Mouse (Mus musculus) embryonic facial prominence, embryonic 13.5 days (tissue): ENCODE measurements around the gene Celsr3. TPM values are rescaled to one million over a fixed set of nuclear protein-coding genes. Genes with fewer than 3 reads are reported as not detected.

Experiments used
- ATAC-seq: fragments of 200-750 bp; cut with Nextera tagmentation; 2 replicates; pipeline ENCODE4 v1.8.0; 2017; ENCODE audit warnings: low read depth; ENCODE audit not compliant: insufficient number of reproducible peaks, insufficient read depth, low FRiP score, low TSS enrichment
- H3K27ac ChIP-seq: fragments of 300-500 bp; sonication (generic); 2 replicates; pipeline ENCODE4 v1.5.1; 2015; ENCODE audit warnings: moderate library complexity, mild to moderate bottlenecking, inconsistent platforms
- H3K27me3 ChIP-seq: fragments of 300-500 bp; sonication (generic); 2 replicates; pipeline ENCODE4 v1.6.1; 2015; ENCODE audit warnings: mild to moderate bottlenecking, inconsistent platforms
- H3K36me3 ChIP-seq: fragments of 300-500 bp; sonication (generic); 2 replicates; pipeline ENCODE4 v1.6.1; 2015; ENCODE audit warnings: mild to moderate bottlenecking, inconsistent platforms
- H3K4me1 ChIP-seq: fragments of 300-500 bp; sonication (generic); 2 replicates; pipeline ENCODE4 v1.6.1; 2015; ENCODE audit warnings: inconsistent platforms
- H3K4me2 ChIP-seq: fragments of 300-500 bp; sonication (generic); 2 replicates; pipeline ENCODE4 v1.6.1; 2015; ENCODE audit warnings: moderate library complexity, mild to moderate bottlenecking, inconsistent platforms
- H3K4me3 ChIP-seq: fragments of 300-500 bp; sonication (generic); 2 replicates; pipeline ENCODE4 v1.5.1; 2015; ENCODE audit warnings: mild to moderate bottlenecking, inconsistent platforms
- H3K9ac ChIP-seq: fragments of 300-500 bp; sonication (generic); 2 replicates; pipeline ENCODE4 v1.6.1; 2015; ENCODE audit warnings: mild to moderate bottlenecking, inconsistent platforms
- H3K9me3 ChIP-seq: fragments of 300-500 bp; sonication (generic); 2 replicates; pipeline ENCODE4 v1.6.1; 2016; ENCODE audit warnings: inconsistent platforms
- WGBS: fragments of 180-500 bp; shearing (Covaris S2); methylation state at CpG from one replicate; pipeline ENCODE4 v1.1.7; 2015; ENCODE audit warnings: mixed read lengths; 5-methylcytosine and 5-hydroxymethylcytosine counted together
- polyA plus RNA-seq: library from polyadenylated mRNA; unstranded; fragments of >200 nt; fragmentation: Nextera tagmentation; extraction: Ambion mirVana; gene quantifications from 2 replicates; pipeline ENCODE4 v1.2.1, GENCODE M21; 2015

The Celsr3 gene
- polyA plus RNA-seq, 1 experiment from 2014 or later: 0.56 TPM

- Histone ChIP-seq H3K27me3 (no peaks in the 10 kb centered on the region), H3K4me1 (peaks cover 17% of the 10 kb centered on the region), H3K36me3 (peaks cover 64% of the 10 kb centered on the region), H3K4me2 (peak overlapping the region; percentile 75), H3K9me3 (no peaks in the 10 kb centered on the region), H3K9ac (no peak overlapping the region), H3K4me3 (peak overlapping the region; percentile 76; the same call in 1 of the 2 replicates), H3K27ac (no peak overlapping the region)
- ATAC-seq: no peak
- WGBS: 76% methylated on average over 5 of the region's 5 CpGs
Observed at GRCm38 (mm10) chr9:108807674-108808073, 18.4 kb upstream of the Celsr3 start.

- Histone ChIP-seq H3K4me2 (peak within 1 kb of the TSS; percentile 75), H3K9ac (peak within 1 kb of the TSS; percentile 91), H3K4me1 (peaks cover 17% of the 10 kb centered on the region), H3K36me3 (peaks cover 66% of the 10 kb centered on the region), H3K27ac (no peak within 1 kb of the TSS; the same call in 1 of the 2 replicates), H3K4me3 (peak within 1 kb of the TSS; percentile 76), H3K27me3 (no peaks in the 10 kb centered on the region), H3K9me3 (no peaks in the 10 kb centered on the region)
- peak; percentile 76 for ATAC-seq
- under 1% methylated on average over 58 of the region's 62 CpGs for WGBS
Observed at GRCm38 (mm10) chr9:108808163-108808665, 17.9 kb upstream of the Celsr3 start, which contains the start of gene Nckipsd. Gene Nckipsd, plus strand, starts transcription at chr9:108808368.

GRCm38 (mm10) chr9:108809188-108809587 lies 16.9 kb upstream of the Celsr3 start:
- no peak overlapping the region for H3K27ac ChIP-seq
- ATAC-seq: 0 out of 2 replicates have a peak, but pooled peaks have one; percentile 1
- H3K27me3 ChIP-seq: no peaks in the 10 kb centered on the region
- H3K4me1 ChIP-seq: peaks cover 17% of the 10 kb centered on the region
- H3K9ac ChIP-seq: peak overlapping the region; percentile 91
- no peaks in the 10 kb centered on the region for H3K9me3 ChIP-seq
- peak overlapping the region; percentile 75 for H3K4me2 ChIP-seq
- H3K4me3 ChIP-seq: peak overlapping the region; percentile 76
- peaks cover 66% of the 10 kb centered on the region for H3K36me3 ChIP-seq
- 53% methylated on average over 5 of the region's 5 CpGs for WGBS

- no peaks in the 10 kb centered on the region for H3K27me3 ChIP-seq
- peaks cover 66% of the 10 kb centered on the region for H3K36me3 ChIP-seq
- H3K9ac ChIP-seq: no peak overlapping the region
- peaks cover 17% of the 10 kb centered on the region for H3K4me1 ChIP-seq
- no peak overlapping the region for H3K4me3 ChIP-seq
- H3K27ac ChIP-seq: no peak overlapping the region
- ATAC-seq: no peak
- WGBS: 78% methylated on average over 6 of the region's 6 CpGs
- H3K4me2 ChIP-seq: 0 out of 2 replicates have a peak overlapping the region, but pooled peaks have one; percentile 75
- no peaks in the 10 kb centered on the region for H3K9me3 ChIP-seq
Observed at GRCm38 (mm10) chr9:108809723-108810122, 16.4 kb upstream of the Celsr3 start.

- Histone ChIP-seq H3K27ac (no peak overlapping the region), H3K9ac (no peak overlapping the region), H3K27me3 (no peaks in the 10 kb centered on the region), H3K4me3 (no peak overlapping the region), H3K4me1 (peaks cover 17% of the 10 kb centered on the region), H3K9me3 (no peaks in the 10 kb centered on the region), H3K4me2 (no peak overlapping the region), H3K36me3 (peaks cover 66% of the 10 kb centered on the region)
- ATAC-seq: no peak
- 85% methylated on average over 5 of the region's 5 CpGs for WGBS
Observed at GRCm38 (mm10) chr9:108810516-108810915, 15.6 kb upstream of the Celsr3 start.

- H3K9ac ChIP-seq: no peak overlapping the region
- H3K4me2 ChIP-seq: no peak overlapping the region
- H3K27me3 ChIP-seq: no peaks in the 10 kb centered on the region
- no peak for ATAC-seq
- WGBS: 86% methylated on average over 7 of the region's 7 CpGs
- no peak overlapping the region for H3K4me3 ChIP-seq
- no peak overlapping the region for H3K27ac ChIP-seq
- peaks cover 80% of the 10 kb centered on the region for H3K36me3 ChIP-seq
- H3K9me3 ChIP-seq: no peaks in the 10 kb centered on the region
- H3K4me1 ChIP-seq: no peaks in the 10 kb centered on the region
Observed at GRCm38 (mm10) chr9:108815557-108815956, 10.6 kb upstream of the Celsr3 start.

DNA sequence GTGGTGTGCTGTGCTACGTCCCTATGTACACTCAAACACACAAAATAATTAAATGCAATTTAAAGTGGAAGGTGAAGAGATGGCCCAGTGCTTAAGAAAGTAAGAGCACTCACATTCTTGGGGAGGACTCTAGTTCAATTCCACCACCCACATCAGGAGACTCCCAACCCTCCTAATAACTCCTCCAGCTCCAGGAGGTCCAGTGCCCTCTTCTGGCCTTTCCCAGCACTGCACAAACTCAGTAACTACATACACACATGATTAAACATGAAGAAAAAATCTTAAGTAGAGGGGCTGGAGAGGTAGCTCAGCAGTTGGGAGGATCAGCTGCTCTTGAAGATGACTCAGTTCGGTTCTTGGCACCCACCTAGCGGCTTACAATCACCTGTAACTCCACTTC lies 6.6 kb upstream of the Celsr3 start:
- Histone ChIP-seq H3K4me1 (no peaks in the 10 kb centered on the region), H3K27me3 (peaks cover 24% of the 10 kb centered on the region), H3K4me2 (no peak overlapping the region), H3K9me3 (no peaks in the 10 kb centered on the region), H3K4me3 (no peak overlapping the region), H3K27ac (no peak overlapping the region), H3K9ac (no peak overlapping the region), H3K36me3 (peaks cover 43% of the 10 kb centered on the region)
- no peak for ATAC-seq
- 58% methylated on average over 3 of the region's 3 CpGs for WGBS

DNA sequence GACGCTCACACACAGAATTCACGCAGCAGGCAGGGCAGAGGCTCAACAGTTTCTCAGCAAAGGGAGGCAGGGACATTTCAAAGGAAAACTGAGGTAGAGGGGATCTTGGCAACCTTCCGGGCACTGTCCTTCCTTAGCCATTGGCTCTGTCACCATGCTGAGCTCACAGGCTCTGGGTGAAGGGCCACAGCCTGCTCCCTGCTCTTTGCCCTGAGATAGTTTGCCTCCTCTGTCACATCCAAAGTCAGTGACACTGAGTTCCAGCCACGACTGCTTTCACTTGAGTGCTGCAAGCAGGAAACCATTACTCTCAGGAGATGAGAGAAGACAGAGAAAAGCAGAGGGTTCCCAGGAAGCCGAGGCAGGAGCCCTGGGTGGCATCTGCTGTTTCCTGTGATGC lies 6.0 kb upstream of the Celsr3 start:
- no peak overlapping the region for H3K4me2 ChIP-seq
- H3K9me3 ChIP-seq: no peaks in the 10 kb centered on the region
- H3K36me3 ChIP-seq: peaks cover 37% of the 10 kb centered on the region
- peaks cover 29% of the 10 kb centered on the region for H3K27me3 ChIP-seq
- H3K4me3 ChIP-seq: no peak overlapping the region
- H3K27ac ChIP-seq: no peak overlapping the region
- ATAC-seq: no peak
- no peak overlapping the region for H3K9ac ChIP-seq
- WGBS: 67% methylated on average over 5 of the region's 5 CpGs
- H3K4me1 ChIP-seq: 0 out of 2 replicates have a peak, but pooled peaks cover under 1% of the 10 kb centered on the region

GRCm38 (mm10) chr9:108824144-108824685 lies 1.9 kb upstream of the Celsr3 start:
- no peak overlapping the region for H3K4me2 ChIP-seq
- no peaks in the 10 kb centered on the region for H3K9me3 ChIP-seq
- H3K36me3 ChIP-seq: no peaks in the 10 kb centered on the region
- no peak overlapping the region for H3K27ac ChIP-seq
- peaks cover 71% of the 10 kb centered on the region for H3K27me3 ChIP-seq
- no peak overlapping the region for H3K4me3 ChIP-seq
- peaks cover 21% of the 10 kb centered on the region for H3K4me1 ChIP-seq
- WGBS: 4% methylated on average over 25 of the region's 25 CpGs
- no peak for ATAC-seq
- H3K9ac ChIP-seq: no peak overlapping the region

GRCm38 (mm10) chr9:108824755-108825413 lies 1.2 kb upstream of the Celsr3 start:
- H3K4me2 ChIP-seq: no peak overlapping the region
- no peaks in the 10 kb centered on the region for H3K36me3 ChIP-seq
- no peak for ATAC-seq
- H3K27me3 ChIP-seq: peaks cover 78% of the 10 kb centered on the region
- H3K9ac ChIP-seq: no peak overlapping the region
- no peak overlapping the region for H3K27ac ChIP-seq
- H3K4me3 ChIP-seq: peak overlapping the region; percentile 47; the same call in 1 of the 2 replicates
- H3K4me1 ChIP-seq: peaks cover 21% of the 10 kb centered on the region
- under 1% methylated on average over 31 of the region's 31 CpGs for WGBS
- H3K9me3 ChIP-seq: no peaks in the 10 kb centered on the region

DNA sequence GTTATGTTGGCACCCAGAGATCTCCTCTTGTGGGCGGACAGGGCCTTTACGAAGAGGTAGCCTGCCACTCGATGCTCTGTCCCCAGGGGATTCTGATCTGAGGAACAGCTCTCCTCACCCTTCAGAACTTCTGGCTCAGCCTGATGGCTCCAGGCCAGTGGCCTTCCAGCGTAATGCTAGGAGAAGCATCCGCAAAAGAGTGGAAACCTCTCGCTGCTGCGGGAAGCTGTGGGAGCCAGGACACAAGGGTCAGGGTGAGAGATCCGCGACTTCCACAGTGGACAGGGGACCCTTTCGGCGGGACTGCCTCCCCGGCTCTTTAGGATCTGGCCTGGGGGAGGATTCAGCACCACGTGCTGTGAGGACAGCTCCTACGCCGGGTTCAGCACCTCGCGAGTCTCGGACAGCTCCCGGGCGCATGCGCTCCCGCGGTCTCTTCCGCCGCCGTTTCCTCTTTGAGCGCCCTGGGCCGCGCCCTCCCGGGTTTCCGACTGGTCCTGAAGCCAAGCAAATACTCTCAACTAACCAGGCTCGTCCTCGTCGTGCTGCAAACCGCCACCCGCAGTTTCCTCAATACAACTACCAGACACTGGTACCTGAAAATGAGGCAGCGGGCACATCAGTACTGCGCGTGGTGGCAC lies 700 bp downstream of the Celsr3 start:
- 3% methylated on average over 39 of the region's 39 CpGs for WGBS
- Histone ChIP-seq H3K36me3 (no peaks in the 10 kb centered on the region), H3K27me3 (peaks cover 97% of the 10 kb centered on the region), H3K9ac (peak overlapping the region; percentile 54; the same call in 1 of the 2 replicates), H3K9me3 (no peaks in the 10 kb centered on the region), H3K4me3 (peak overlapping the region; percentile 47), H3K4me2 (peak overlapping the region; percentile 84), H3K27ac (no peak overlapping the region), H3K4me1 (peaks cover 26% of the 10 kb centered on the region)
- ATAC-seq: no peak
